Mouse (Mus musculus): ENCODE data around the gene Metap2. TPM values are rescaled to one million over a fixed set of nuclear protein-coding genes. Genes with fewer than 3 reads are reported as not detected.

Metap2 gene
- 194 and 212 TPM in 2 replicates for polyA plus RNA-seq (2015; fragmentation: Nextera tagmentation; extraction: Ambion mirVana)

GRCm38 (mm10) chr10:93897043-93897646, at the start of gene Metap2:
Gene Metap2 (minus strand): TSS chr10:93897093.
- H3K4me1 ChIP-seq: no peaks in the 10 kb centered on the region
- H3K4me2 ChIP-seq: no peak within 1 kb of the TSS
- no peaks in the 10 kb centered on the region for H3K9me3 ChIP-seq (replicated peaks)
- H3K9ac ChIP-seq: no peak within 1 kb of the TSS
- no peak for ATAC-seq
- no peaks in the 10 kb centered on the region for H3K36me3 ChIP-seq (ENCODE audit: poor library complexity, severe bottlenecking)
- H3K27ac ChIP-seq: no peak within 1 kb of the TSS
- 60% methylated on average over 7 of the region's 7 CpGs for WGBS
- H3K27me3 ChIP-seq: no peaks in the 10 kb centered on the region
- H3K4me3 ChIP-seq: no peak within 1 kb of the TSS

DNA sequence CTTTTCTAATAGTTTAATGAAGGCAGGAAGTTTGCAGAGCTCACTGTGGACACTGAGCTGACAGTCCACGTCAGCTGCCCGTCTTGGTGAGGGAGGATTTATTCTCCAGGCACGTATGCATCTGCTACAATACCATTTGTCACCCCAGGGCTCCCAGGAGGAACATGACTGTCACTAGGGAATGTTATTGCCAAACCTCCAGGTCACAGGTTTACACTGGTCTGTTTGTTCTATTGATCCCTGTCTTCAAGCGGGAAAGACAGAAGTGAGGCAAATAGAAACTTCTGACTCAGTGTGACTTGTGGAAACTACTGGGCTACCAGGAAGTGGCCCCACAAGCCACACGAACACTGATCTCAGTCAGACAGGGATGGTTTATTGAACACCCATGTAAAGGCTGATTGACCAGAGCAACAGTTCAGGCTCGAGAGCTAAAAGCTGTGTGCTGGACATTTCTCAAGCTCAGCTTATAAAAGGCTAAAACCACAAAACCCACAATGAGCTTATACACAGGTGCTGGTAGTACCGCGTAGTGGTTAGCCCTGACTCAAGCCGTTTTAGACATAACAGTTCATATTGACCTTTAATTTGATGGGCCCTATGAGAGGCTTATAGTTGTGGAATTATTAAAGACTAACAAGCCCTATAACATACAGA, 49.1 kb upstream of the Metap2 start:
- Histone ChIP-seq H3K27ac (no peak overlapping the region), H3K4me3 (no peak overlapping the region), H3K9ac (no peak overlapping the region), H3K27me3 (no peaks in the 10 kb centered on the region), H3K9me3 (replicated peaks) (no peaks in the 10 kb centered on the region), H3K36me3 (ENCODE audit: poor library complexity, severe bottlenecking) (no peaks in the 10 kb centered on the region), H3K4me1 (0 out of 2 replicates have a peak, but pooled peaks cover 6% of the 10 kb centered on the region), H3K4me2 (no peak overlapping the region)
- 82% methylated on average over 9 of the region's 9 CpGs for WGBS
- no peak for ATAC-seq

DNA sequence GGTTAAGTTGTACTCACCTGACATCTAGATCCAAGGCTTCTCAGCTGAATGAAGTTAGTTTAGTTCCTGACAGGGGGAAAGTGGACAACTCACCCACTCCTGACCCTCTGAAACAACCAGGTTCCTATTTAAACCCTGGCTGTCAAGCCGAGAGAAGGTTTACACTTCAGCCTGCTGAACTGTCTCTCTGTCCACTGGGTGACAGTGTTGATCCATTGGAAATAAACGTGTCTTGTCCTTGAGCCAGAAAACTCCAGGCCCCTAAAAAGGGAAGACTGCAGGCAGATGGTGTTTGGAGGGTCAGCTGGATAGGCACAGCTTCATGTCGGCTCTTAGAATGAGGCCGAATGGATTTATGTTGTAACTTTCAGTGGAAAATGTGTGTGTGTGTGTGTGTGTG, 48.5 kb upstream of the Metap2 start:
- 0 out of 2 replicates have a peak, but pooled peaks have one; percentile 48 for ATAC-seq
- H3K4me2 ChIP-seq: no peak overlapping the region
- WGBS: 51% methylated on average over 4 of the region's 4 CpGs
- no peak overlapping the region for H3K27ac ChIP-seq
- no peaks in the 10 kb centered on the region for H3K9me3 ChIP-seq (replicated peaks)
- H3K4me3 ChIP-seq: no peak overlapping the region
- H3K27me3 ChIP-seq: no peaks in the 10 kb centered on the region
- H3K4me1 ChIP-seq: 0 out of 2 replicates have a peak, but pooled peaks cover 6% of the 10 kb centered on the region
- no peaks in the 10 kb centered on the region for H3K36me3 ChIP-seq (ENCODE audit: poor library complexity, severe bottlenecking)
- no peak overlapping the region for H3K9ac ChIP-seq

DNA sequence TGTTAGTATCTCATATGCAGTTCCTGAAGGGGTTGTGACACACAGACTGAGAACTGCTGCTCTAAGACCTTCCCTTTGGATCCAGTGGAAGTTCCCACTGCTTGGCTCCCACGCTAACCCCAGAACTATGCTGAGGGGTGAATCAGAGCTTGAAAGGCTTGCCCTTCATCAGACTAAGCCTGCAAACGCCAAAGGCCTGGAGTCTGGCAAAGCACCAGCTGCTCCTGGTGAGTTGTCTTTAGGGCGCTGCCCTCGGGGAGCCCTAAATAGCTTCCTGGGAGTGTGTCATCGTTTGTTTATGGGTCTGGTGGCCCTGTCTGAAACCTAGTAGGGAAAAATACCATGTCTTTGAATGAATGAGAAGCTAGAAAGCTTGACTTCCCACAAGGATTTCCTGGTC, 47.3 kb upstream of the Metap2 start:
- Histone ChIP-seq H3K27ac (no peak overlapping the region), H3K4me1 (0 out of 2 replicates have a peak, but pooled peaks cover 6% of the 10 kb centered on the region), H3K9me3 (replicated peaks) (no peaks in the 10 kb centered on the region), H3K9ac (no peak overlapping the region), H3K4me3 (no peak overlapping the region), H3K27me3 (no peaks in the 10 kb centered on the region), H3K36me3 (ENCODE audit: poor library complexity, severe bottlenecking) (no peaks in the 10 kb centered on the region), H3K4me2 (no peak overlapping the region)
- no peak for ATAC-seq
- WGBS: 60% methylated on average over 5 of the region's 5 CpGs

GRCm38 (mm10) chr10:93940279-93940678, 43.4 kb upstream of the Metap2 start:
- Histone ChIP-seq H3K27ac (no peak overlapping the region), H3K27me3 (no peaks in the 10 kb centered on the region), H3K9ac (no peak overlapping the region), H3K4me1 (0 out of 2 replicates have a peak, but pooled peaks cover 6% of the 10 kb centered on the region), H3K4me3 (no peak overlapping the region), H3K36me3 (ENCODE audit: poor library complexity, severe bottlenecking) (no peaks in the 10 kb centered on the region), H3K9me3 (replicated peaks) (no peaks in the 10 kb centered on the region), H3K4me2 (no peak overlapping the region)
- no peak for ATAC-seq
- 87% methylated on average over 5 of the region's 5 CpGs for WGBS

DNA sequence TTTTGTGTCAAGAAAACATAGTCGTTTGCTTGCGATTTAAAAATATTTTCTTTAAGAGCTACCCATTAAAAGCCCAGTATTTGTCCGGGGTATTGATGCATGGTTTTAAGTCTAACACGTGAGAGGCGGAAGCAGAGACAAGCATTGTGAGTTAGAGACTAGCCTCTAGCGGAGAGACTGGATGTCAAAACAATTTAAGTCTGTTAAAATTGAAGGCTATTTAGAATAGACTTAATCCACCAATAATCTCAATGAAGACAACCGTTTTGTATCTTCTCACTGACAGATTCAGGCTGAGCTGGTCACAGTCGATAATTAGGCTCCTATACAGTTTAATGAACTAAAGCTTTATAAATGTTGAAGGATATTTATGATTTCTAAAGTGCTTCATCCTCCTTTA, 42.8 kb upstream of the Metap2 start:
- Histone ChIP-seq H3K27me3 (no peaks in the 10 kb centered on the region), H3K9ac (no peak overlapping the region), H3K9me3 (replicated peaks) (no peaks in the 10 kb centered on the region), H3K36me3 (ENCODE audit: poor library complexity, severe bottlenecking) (no peaks in the 10 kb centered on the region), H3K4me1 (0 out of 2 replicates have a peak, but pooled peaks cover 5% of the 10 kb centered on the region), H3K4me3 (no peak overlapping the region), H3K27ac (no peak overlapping the region), H3K4me2 (no peak overlapping the region)
- ATAC-seq: no peak
- 61% methylated on average over 8 of the region's 8 CpGs for WGBS

GRCm38 (mm10) chr10:93938844-93939271, 42.0 kb upstream of the Metap2 start:
- Histone ChIP-seq H3K4me2 (no peak overlapping the region), H3K36me3 (ENCODE audit: poor library complexity, severe bottlenecking) (no peaks in the 10 kb centered on the region), H3K4me3 (no peak overlapping the region), H3K9ac (no peak overlapping the region), H3K4me1 (0 out of 2 replicates have a peak, but pooled peaks cover 8% of the 10 kb centered on the region), H3K9me3 (replicated peaks) (no peaks in the 10 kb centered on the region), H3K27me3 (no peaks in the 10 kb centered on the region), H3K27ac (no peak overlapping the region)
- 62% methylated on average over 20 of the region's 20 CpGs for whole genome bisulfite sequencing
- ATAC-seq: no peak

GRCm38 (mm10) chr10:93933980-93934379, 37.1 kb upstream of the Metap2 start:
- ATAC-seq: peak; percentile 73
- 38% methylated on average over 9 of the region's 9 CpGs for WGBS
- H3K4me2 ChIP-seq: peak overlapping the region; percentile 8; the same call in 1 of the 2 replicates

GRCm38 (mm10) chr10:93932861-93933260, 36.0 kb upstream of the Metap2 start:
- H3K27me3 ChIP-seq: no peaks in the 10 kb centered on the region
- 76% methylated on average over 5 of the region's 5 CpGs for WGBS
- no peaks in the 10 kb centered on the region for H3K36me3 ChIP-seq (ENCODE audit: poor library complexity, severe bottlenecking)
- H3K27ac ChIP-seq: no peak overlapping the region
- no peak overlapping the region for H3K4me2 ChIP-seq
- ATAC-seq: no peak
- 0 out of 2 replicates have a peak, but pooled peaks cover 4% of the 10 kb centered on the region for H3K4me1 ChIP-seq
- H3K9ac ChIP-seq: no peak overlapping the region
- H3K9me3 ChIP-seq (replicated peaks): no peaks in the 10 kb centered on the region
- no peak overlapping the region for H3K4me3 ChIP-seq

More at GRCm38 (mm10) chr10:93933980-93934379, 37.1 kb upstream of the Metap2 start:
- no peaks in the 10 kb centered on the region for H3K27me3 ChIP-seq
- H3K9me3 ChIP-seq (replicated peaks): no peaks in the 10 kb centered on the region
- no peak overlapping the region for H3K27ac ChIP-seq
- no peaks in the 10 kb centered on the region for H3K36me3 ChIP-seq (ENCODE audit: poor library complexity, severe bottlenecking)
- no peak overlapping the region for H3K4me3 ChIP-seq
- no peak overlapping the region for H3K9ac ChIP-seq
- H3K4me1 ChIP-seq: 0 out of 2 replicates have a peak, but pooled peaks cover 9% of the 10 kb centered on the region

DNA sequence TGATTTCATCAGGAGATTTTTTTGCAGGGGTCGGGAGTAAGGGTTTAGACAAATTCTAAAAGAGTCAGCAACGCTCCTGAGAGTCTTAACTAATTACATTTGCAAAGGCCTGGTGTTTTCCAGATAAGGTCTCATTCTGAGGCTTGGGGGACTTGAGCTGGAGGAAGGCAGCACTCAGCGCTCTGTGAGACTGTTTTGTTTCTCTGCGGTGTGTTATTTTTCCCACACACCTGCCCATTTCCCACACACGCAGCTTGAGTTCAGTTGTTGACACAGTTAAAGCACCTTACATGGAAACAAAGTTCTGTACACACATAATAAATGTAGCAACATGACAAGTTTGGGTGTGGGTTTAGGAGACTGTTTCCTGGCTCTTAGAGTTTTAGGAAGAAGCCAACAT, 35.1 kb upstream of the Metap2 start:
- Histone ChIP-seq H3K9ac (no peak overlapping the region), H3K4me2 (no peak overlapping the region), H3K36me3 (ENCODE audit: poor library complexity, severe bottlenecking) (no peaks in the 10 kb centered on the region), H3K4me3 (no peak overlapping the region), H3K9me3 (replicated peaks) (0 out of 2 replicates have a peak, but pooled peaks cover 4% of the 10 kb centered on the region), H3K27me3 (no peaks in the 10 kb centered on the region), H3K4me1 (0 out of 2 replicates have a peak, but pooled peaks cover 4% of the 10 kb centered on the region), H3K27ac (no peak overlapping the region)
- 80% methylated on average over 5 of the region's 5 CpGs for WGBS
- no peak for ATAC-seq

DNA sequence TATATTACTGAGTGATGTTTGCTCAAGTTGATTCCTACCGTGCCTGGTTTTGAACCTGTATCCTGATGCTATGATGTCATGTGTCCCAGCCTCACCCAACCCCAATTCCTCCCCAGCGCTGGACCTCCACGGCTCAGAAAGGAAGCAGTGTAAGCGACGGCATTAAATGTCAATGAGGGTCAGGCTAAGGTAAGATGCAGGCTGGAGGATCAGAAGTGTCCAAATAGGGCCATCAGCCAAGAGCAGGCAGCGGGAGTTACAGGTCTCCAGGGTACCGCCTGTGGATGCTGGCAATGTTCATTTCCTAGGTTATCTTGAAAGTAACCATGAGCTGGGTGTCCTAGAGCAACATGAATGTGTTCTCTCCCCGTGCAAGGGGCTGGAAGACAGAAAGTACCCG, 34.5 kb upstream of the Metap2 start:
- WGBS: 87% methylated on average over 9 of the region's 9 CpGs

DNA sequence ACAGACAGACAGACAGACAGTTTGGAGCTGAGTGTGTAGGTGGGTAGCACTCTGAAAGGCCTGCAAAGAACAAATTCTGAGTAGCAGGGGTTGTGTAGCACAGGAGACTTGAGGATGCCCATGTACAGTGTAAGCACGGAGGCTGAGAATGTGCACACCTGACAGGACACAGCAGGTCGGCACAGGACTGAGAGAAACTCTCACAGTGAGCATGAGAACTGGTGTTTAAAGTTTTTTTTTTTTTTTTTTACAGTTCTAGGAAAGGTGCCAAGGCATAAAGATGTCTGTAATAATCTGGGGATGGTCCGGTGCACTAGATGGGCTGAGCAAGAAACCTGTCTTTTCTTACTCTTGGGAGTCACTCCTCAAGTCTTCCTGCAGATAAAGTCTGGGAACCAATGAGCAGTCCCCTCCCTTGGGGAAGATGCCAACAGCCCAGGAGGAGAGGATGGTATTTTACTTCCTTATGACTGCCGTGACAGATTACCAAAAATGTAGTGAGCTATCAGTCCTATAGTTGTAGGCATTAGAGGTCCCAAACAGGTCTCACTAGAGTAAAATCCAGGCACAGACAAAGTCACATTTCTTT, 33.4 kb upstream of the Metap2 start:
- H3K27ac ChIP-seq: no peak overlapping the region
- 0 out of 2 replicates have a peak, but pooled peaks cover 4% of the 10 kb centered on the region for H3K9me3 ChIP-seq (replicated peaks)
- no peak overlapping the region for H3K4me3 ChIP-seq
- no peak overlapping the region for H3K9ac ChIP-seq
- H3K4me1 ChIP-seq: 0 out of 2 replicates have a peak, but pooled peaks cover 4% of the 10 kb centered on the region
- no peaks in the 10 kb centered on the region for H3K27me3 ChIP-seq
- no peaks in the 10 kb centered on the region for H3K36me3 ChIP-seq (ENCODE audit: poor library complexity, severe bottlenecking)
- H3K4me2 ChIP-seq: no peak overlapping the region
- WGBS: 85% methylated on average over 4 of the region's 4 CpGs
- no peak for ATAC-seq

More for the DNA sequence above, 34.5 kb upstream of the Metap2 start:
- Histone ChIP-seq H3K9me3 (replicated peaks) (0 out of 2 replicates have a peak, but pooled peaks cover 4% of the 10 kb centered on the region), H3K9ac (no peak overlapping the region), H3K36me3 (ENCODE audit: poor library complexity, severe bottlenecking) (no peaks in the 10 kb centered on the region), H3K27me3 (no peaks in the 10 kb centered on the region), H3K4me2 (no peak overlapping the region), H3K27ac (no peak overlapping the region), H3K4me1 (0 out of 2 replicates have a peak, but pooled peaks cover 4% of the 10 kb centered on the region), H3K4me3 (no peak overlapping the region)
- ATAC-seq: no peak
